Mouse (Mus musculus) large intestine, adult 2 months (tissue): ENCODE data around the gene Pcf11. TPM values are rescaled to one million over a fixed set of nuclear protein-coding genes. Genes with fewer than 3 reads are reported as not detected.

Experiments used
- DNase-seq: peaks from one replicate; pipeline ENCODE4 v3.0.0-alpha.2; 2012; ENCODE audit warnings: low read depth, low spot score
- WGBS: fragments of 180-500 bp; shearing (Covaris S2); methylation state at CpG from one replicate; pipeline ENCODE4 v1.1.7; 2018; 5-methylcytosine and 5-hydroxymethylcytosine counted together
- polyA plus RNA-seq: library from polyadenylated mRNA; depleted of rRNA; stranded (reverse); fragments of >200 nt; gene quantifications from 2 replicates; pipeline ENCODE4 v1.2.3, GENCODE M21; 2012; rRNA removed

The Pcf11 gene
- polyA plus RNA-seq, 1 experiment, result 9.9 TPM

GRCm38 (mm10) chr7:92642358-92642757 is 27.4 kb downstream of the Pcf11 start:
- DNase-seq, result no peak

- 70% methylated on average over 5 of the region's 5 CpGs for WGBS
- no peak for DNase-seq
These were observed 31.7 kb downstream of the Pcf11 start for GRCm38 (mm10) chr7:92638050-92638449.

GRCm38 (mm10) chr7:92637021-92637625 is 32.6 kb downstream of the Pcf11 start, which contains the start of gene Ankrd42:
Gene Ankrd42, minus strand, starts transcription at chr7:92637142.
- under 1% methylated on average over 44 of the region's 44 CpGs for WGBS
- peak; percentile 79 for DNase-seq

GRCm38 (mm10) chr7:92636295-92637011 is 33.3 kb downstream of the Pcf11 start:
- DNase-seq, result no peak
- 2% methylated on average over 49 of the region's 49 CpGs for WGBS

DNA sequence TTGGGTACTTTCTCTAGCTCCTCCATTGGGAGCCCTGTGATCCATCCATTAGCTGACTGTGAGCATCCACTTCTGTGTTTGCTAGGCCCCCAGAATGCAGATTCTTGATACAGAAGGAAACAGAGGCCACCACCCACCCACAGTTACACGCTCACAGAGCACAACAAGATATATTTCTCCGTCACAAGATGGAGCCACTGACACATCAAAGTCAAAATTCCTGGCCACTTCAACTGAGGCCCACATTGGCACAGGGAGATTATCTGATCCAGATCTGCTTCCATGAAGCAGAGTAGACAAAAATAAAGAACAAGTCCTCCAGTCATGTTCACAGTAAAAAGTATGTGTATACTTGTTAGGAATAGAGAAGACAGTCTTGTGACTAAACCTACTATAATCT is 39.6 kb downstream of the Pcf11 start:
- DNase-seq, result no peak

DNA sequence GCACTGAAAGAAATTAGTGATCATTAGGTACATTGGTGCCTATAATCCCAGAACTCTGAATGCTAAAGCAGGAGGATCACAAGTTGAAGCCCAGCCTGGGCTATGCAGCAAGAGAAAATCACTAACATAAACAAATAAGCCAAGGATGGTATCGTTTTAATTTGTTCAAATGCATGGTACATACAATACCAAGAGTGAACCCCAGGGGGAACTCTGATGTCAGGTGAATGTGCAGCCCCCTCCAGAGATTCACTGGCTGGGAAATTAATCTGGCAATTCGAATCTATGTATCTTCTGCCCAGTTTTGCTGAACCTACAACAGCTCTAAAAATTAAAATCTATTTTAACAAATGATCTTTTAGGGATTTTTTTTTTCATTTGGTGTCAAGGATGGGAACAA is 45.2 kb downstream of the Pcf11 start:
- 31% methylated on average over 2 of the region's 2 CpGs for WGBS
- no peak for DNase-seq

More for the DNA sequence above, 39.6 kb downstream of the Pcf11 start:
- WGBS, result 51% methylated on average over 2 of the region's 2 CpGs

DNA sequence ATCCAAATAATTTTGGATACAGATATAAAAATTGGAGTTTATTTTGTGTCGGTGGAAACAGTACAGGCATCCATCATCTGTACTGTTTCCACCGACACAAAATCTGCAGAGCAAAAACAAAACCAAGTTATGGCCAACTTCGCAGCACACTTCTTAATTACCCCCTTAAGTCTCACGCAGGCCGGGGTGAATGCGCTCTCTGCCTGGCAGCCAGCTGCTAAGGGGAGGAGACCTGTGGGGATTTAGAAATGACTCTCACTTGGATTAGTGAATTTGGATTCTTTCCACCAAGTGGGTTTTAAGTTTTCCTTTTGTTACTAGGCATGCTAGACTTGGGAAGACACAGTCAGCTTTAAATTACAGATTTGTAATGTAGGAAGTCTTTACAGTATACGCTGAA is 58.9 kb downstream of the Pcf11 start:
- no peak for DNase-seq
- whole genome bisulfite sequencing, result 69% methylated on average over 7 of the region's 7 CpGs

GRCm38 (mm10) chr7:92604961-92605360 is 64.8 kb downstream of the Pcf11 start:
- no peak for DNase-seq
- WGBS, result 82% methylated on average over 7 of the region's 7 CpGs

Other genes starting within 250 kb of the Pcf11 start
- gene Ccdc90b, start 108.8 kb downstream of the Pcf11 start, polyA plus RNA-seq, result 4.7 and 5.4 TPM in 2 replicates
- gene Ankrd42, start 32.8 kb downstream of the Pcf11 start, polyA plus RNA-seq, result 0.30 and 0.36 TPM in 2 replicates
- 1.1 and 3.7 TPM in 2 replicates for gene Rab30, start 71.7 kb upstream of the Pcf11 start, polyA plus RNA-seq
- 0.49 and 0.55 TPM in 2 replicates for gene Ddias, start 204.3 kb upstream of the Pcf11 start, polyA plus RNA-seq
- 11.8 and 12.2 TPM in 2 replicates for gene Prcp, start 204.5 kb upstream of the Pcf11 start, polyA plus RNA-seq